In genomic region chr17:29093110-29093952, GRCm38 (mm10) we compare ENCODE assay signal across 8 mouse cellular contexts. TPM values are rescaled to one million over a fixed set of nuclear protein-coding genes. Genes with fewer than 3 reads are reported as not detected.
DNase-seq lines count a peak whose midpoint lies in the region; ATAC-seq and TF ChIP-seq lines count a peak whose summit lies in the region.

No protein-coding gene starts in this region.

- peaks cover 0 to 6% of the 10 kb centered on the region in 2 experiments; a peak in 3 of 4 replicates for H3K4me1 ChIP-seq in MEL (ENCODE audit: control insufficient read depth in 1 of 2, insufficient read depth in 2 of 2, low read length in 2 of 2)
- peaks cover 25% of the 10 kb centered on the region for H3K4me1 ChIP-seq in forebrain, embryonic 15.5 days
- H3K4me1 ChIP-seq in lung, embryonic 14.5 days (ENCODE audit: insufficient read depth): peaks cover 15% of the 10 kb centered on the region
- H3K4me1 ChIP-seq in olfactory bulb, adult 2 months (ENCODE audit: control insufficient read depth, insufficient read depth, low read length): peaks cover 14% of the 10 kb centered on the region; the same call in 1 of the 2 replicates
- peaks cover 22% of the 10 kb centered on the region for H3K4me1 ChIP-seq in thymus, adult 2 months (replicated peaks; ENCODE audit: control insufficient read depth, insufficient read depth, low read length)

- H3K27ac ChIP-seq in MEL (ENCODE audit: control insufficient read depth, low read depth, low read length): no peak overlapping the region
- no peak overlapping the region for H3K27ac ChIP-seq in forebrain, embryonic 15.5 days (replicated peaks)
- H3K27ac ChIP-seq in layer of hippocampus, adult 2 months: peak overlapping the region; percentile 77; the same call in 1 of the 2 replicates
- no peak overlapping the region for H3K27ac ChIP-seq in lung, embryonic 14.5 days (ENCODE audit: low read depth)
- H3K27ac ChIP-seq in olfactory bulb, adult 2 months (ENCODE audit: insufficient read depth, low read depth, low read length): peak overlapping the region; percentile 68
- H3K27ac ChIP-seq in thymus, adult 2 months (ENCODE audit: control insufficient read depth, insufficient read depth, low read length): no peak overlapping the region

- peak; percentile 86 for ATAC-seq in forebrain, embryonic 15.5 days (replicated peaks)
- ATAC-seq in lung, embryonic 14.5 days (ENCODE audit: insufficient read depth): peak; percentile 86

- H3K27me3 ChIP-seq in MEL (ENCODE audit: control insufficient read depth in 1 of 2, insufficient read depth in 2 of 2, low read length in 2 of 2): no peaks in the 10 kb centered on the region
- H3K27me3 ChIP-seq in forebrain, embryonic 15.5 days: peaks cover 17% of the 10 kb centered on the region; the same call in 1 of the 2 replicates
- peaks cover 12% of the 10 kb centered on the region for H3K27me3 ChIP-seq in lung, embryonic 14.5 days (ENCODE audit: insufficient read depth, low read length)
- peaks cover 10% of the 10 kb centered on the region; the same call in 1 of the 2 replicates for H3K27me3 ChIP-seq in thymus, adult 2 months (ENCODE audit: control insufficient read depth, insufficient read depth, low read length)

- H3K4me3 ChIP-seq in MEL (ENCODE audit: control insufficient read depth in 1 of 2, insufficient read depth in 1 of 2, low read depth in 2 of 2, low read length in 2 of 2): peak overlapping the region; percentile 61 to 76
- peak overlapping the region; percentile 55 for H3K4me3 ChIP-seq in forebrain, embryonic 15.5 days
- H3K4me3 ChIP-seq in layer of hippocampus, adult 2 months: peak overlapping the region; percentile 60
- H3K4me3 ChIP-seq in lung, embryonic 14.5 days (ENCODE audit: low read depth, low read length): peak overlapping the region; percentile 51
- H3K4me3 ChIP-seq in olfactory bulb, adult 2 months (ENCODE audit: insufficient read depth, low read depth, low read length): peak overlapping the region; percentile 55
- peak overlapping the region; percentile 69 for H3K4me3 ChIP-seq in thymus, adult 2 months (ENCODE audit: control insufficient read depth, insufficient read depth, low read length)

- peak overlapping the region; percentile 81 for H3K4me2 ChIP-seq in forebrain, embryonic 15.5 days (replicated peaks)
- peak overlapping the region; percentile 79 for H3K4me2 ChIP-seq in lung, embryonic 14.5 days

- intact Hi-C loops in heart, postnatal 25 days (cut with DNase I): no loop called here

- no peak for TF ChIP-seq CTCF in MEL (IDR thresholded peaks at IDR 0.05 in 2 of 3, conservative IDR thresholded peaks at IDR 0.05 in 1 of 3; ENCODE audit: control insufficient read depth in 1 of 3, insufficient read depth in 1 of 3, low read depth in 2 of 3, low read length in 3 of 3, poor library complexity in 1 of 3, severe bottlenecking in 1 of 3)
- TF ChIP-seq CTCF in layer of hippocampus, adult 2 months (conservative IDR thresholded peaks at IDR 0.05): no peak
- TF ChIP-seq CTCF in lung, embryonic 14.5 days (IDR thresholded peaks at IDR 0.05; ENCODE audit: low read depth): no peak
- TF ChIP-seq CTCF in olfactory bulb, adult 2 months (IDR thresholded peaks at IDR 0.05; ENCODE audit: insufficient read depth, low read depth, low read length): no peak
- no peak for TF ChIP-seq CTCF in thymus, adult 2 months (IDR thresholded peaks at IDR 0.05; ENCODE audit: borderline replicate concordance, control insufficient read depth, extremely low read depth, insufficient read depth, low read length, poor library complexity)

- TF ChIP-seq RAD21 in MEL (IDR thresholded peaks at IDR 0.05; ENCODE audit: low read depth, low read length): no peak

- H3K9ac ChIP-seq in MEL (ENCODE audit: control insufficient read depth, low read depth, low read length, poor library complexity, severe bottlenecking): peak overlapping the region; percentile 79
- peak overlapping the region; percentile 54 for H3K9ac ChIP-seq in forebrain, embryonic 15.5 days (replicated peaks)
- peak overlapping the region; percentile 58; the same call in 1 of the 2 replicates for H3K9ac ChIP-seq in lung, embryonic 14.5 days

- H3K9me3 ChIP-seq in MEL (replicated peaks; ENCODE audit: insufficient read depth, low read length): no peaks in the 10 kb centered on the region
- H3K9me3 ChIP-seq in forebrain, embryonic 15.5 days: no peaks in the 10 kb centered on the region
- no peaks in the 10 kb centered on the region for H3K9me3 ChIP-seq in lung, embryonic 14.5 days (ENCODE audit: low read depth, low read length)

- 8% methylated on average over 36 of the region's 36 CpGs for WGBS in forebrain, embryonic 15.5 days
- 6% methylated on average over 36 of the region's 36 CpGs for WGBS in lung, embryonic 14.5 days
- WGBS in olfactory bulb, adult 2 months: 13% methylated on average over 36 of the region's 36 CpGs
- WGBS in thymus, adult 2 months: 17% methylated on average over 36 of the region's 36 CpGs

- TF ChIP-seq POLR2A in MEL (IDR thresholded peaks at IDR 0.05; ENCODE audit: control insufficient read depth in 1 of 2, insufficient read depth in 1 of 2, low read depth in 1 of 2, low read length in 2 of 2, poor library complexity in 1 of 2): peak; percentile 96 to 99
- TF ChIP-seq POLR2A in olfactory bulb, adult 2 months (IDR thresholded peaks at IDR 0.05; ENCODE audit: insufficient read depth, low read depth, low read length): peak; percentile 98
- TF ChIP-seq POLR2A in thymus, adult 2 months (IDR thresholded peaks at IDR 0.05; ENCODE audit: control insufficient read depth, extremely low read depth, insufficient read depth, low read length, poor library complexity): peak; percentile 34; the same call in 1 of the 2 replicates

- no peak; a peak in 2 of 4 replicates for TF ChIP-seq EP300 in MEL (IDR thresholded peaks at IDR 0.05; ENCODE audit: low read depth in 1 of 2, low read length in 2 of 2)

- peaks cover 11% of the 10 kb centered on the region for H3K79me2 ChIP-seq in MEL (ENCODE audit: control insufficient read depth, insufficient read depth, low read length, poor library complexity)

- peaks cover 0 to 6% of the 10 kb centered on the region in 2 experiments; a peak in 2 of 4 replicates for H3K36me3 ChIP-seq in MEL (ENCODE audit: control insufficient read depth in 1 of 2, insufficient read depth in 2 of 2, low read length in 2 of 2)
- no peaks in the 10 kb centered on the region for H3K36me3 ChIP-seq in forebrain, embryonic 15.5 days
- H3K36me3 ChIP-seq in lung, embryonic 14.5 days (ENCODE audit: insufficient read depth): no peaks in the 10 kb centered on the region
- no peaks in the 10 kb centered on the region for H3K36me3 ChIP-seq in thymus, adult 2 months (ENCODE audit: control insufficient read depth, insufficient read depth, low read length)

- peak; percentile 94 for DNase-seq in MEL (ENCODE audit: low read depth, low spot score)
- DNase-seq in cerebellum, adult 11-12 months: peak; percentile 76
- peak; percentile 85 for DNase-seq in heart, postnatal 25 days (ENCODE audit: low spot score)
- peak; percentile 55 to 57 for DNase-seq in layer of hippocampus, adult 2 months (ENCODE audit: low spot score in 2 of 2)
- DNase-seq in lung, embryonic 14.5 days: peak; percentile 91
- DNase-seq in thymus, adult 2 months: peak; percentile 64

TF ChIP-seq in MEL, 35 proteins besides CTCF, POLR2A, EP300 and RAD21 (continues in another document):
- TF ChIP-seq UBTF (IDR thresholded peaks at IDR 0.05; ENCODE audit: borderline replicate concordance, insufficient read depth, low read depth, low read length) (no peak), ETS1 (IDR thresholded peaks at IDR 0.05; ENCODE audit: low read depth, low read length) (peak; percentile 36; the same call in 1 of the 2 replicates), USF2 (IDR thresholded peaks at IDR 0.05; ENCODE audit: borderline replicate concordance in 1 of 2, insufficient read depth in 1 of 2, low read depth in 1 of 2, low read length in 2 of 2) (no peak), GABPA (IDR thresholded peaks at IDR 0.05; ENCODE audit: low read depth, low read length) (no peak), JUND (IDR thresholded peaks at IDR 0.05; ENCODE audit: low read depth, low read length) (no peak), TCF12 (IDR thresholded peaks at IDR 0.05; ENCODE audit: low read depth, low read length) (no peak), POLR2AphosphoS5 (IDR thresholded peaks at IDR 0.05; ENCODE audit: borderline replicate concordance, low read depth, low read length) (peak; percentile 93; the same call in 1 of the 2 replicates), TBP (IDR thresholded peaks at IDR 0.05; ENCODE audit: low read depth, low read length) (peak; percentile 96), ZNF384 (IDR thresholded peaks at IDR 0.05; ENCODE audit: low read depth, low read length) (no peak), MYC (IDR thresholded peaks at IDR 0.05; ENCODE audit: low read depth, low read length) (no peak), RCOR1 (IDR thresholded peaks at IDR 0.05; ENCODE audit: low read depth, low read length) (0 out of 2 replicates have a peak, but pooled peaks have one; percentile 30), ZC3H11A (IDR thresholded peaks at IDR 0.05; ENCODE audit: low read depth, low read length) (no peak)

RNA-seq across cellular contexts. Expression of gene Cdkn1a, which starts 2.6 kb away (rescaled TPM):
- total RNA-seq in MEL (2012; rRNA removed): 2.0 and 2.3 TPM in 2 replicates
- polyA plus RNA-seq in MEL (2012; ENCODE audit: insufficient read depth in 1 of 2, insufficient read length in 2 of 2, low read depth in 1 of 2, low replicate concordance in 2 of 2, missing spikeins in 1 of 2): 10 to 100 TPM in 1 of 2 experiments, not detected in 1; 21.0 TPM
- polyA plus RNA-seq in forebrain, embryonic 15.5 days (2015; fragmentation: Nextera tagmentation; extraction: Ambion mirVana): 39.2 and 39.4 TPM in 2 replicates
- 100 to 1,000 TPM in 1 of 2 experiments, 10 to 100 TPM in 1; 30.1 to 102 TPM for total RNA-seq in heart, postnatal 25 days (2021)
- total RNA-seq in layer of hippocampus, adult 2 months (2021): 10 to 100 TPM in 1 of 2 experiments, 1 to 10 TPM in 1; 8.2 to 14.5 TPM
- 12.4 and 13.6 TPM in 2 replicates for polyA plus RNA-seq in lung, embryonic 14.5 days (2014; fragmentation: Nextera tagmentation; extraction: Ambion mirVana)
- not detected in 2 replicates for polyA plus RNA-seq in olfactory bulb, adult 2 months (2012; ENCODE audit: insufficient read depth, insufficient read length, low replicate concordance, missing spikeins)
- 28.4 and 31.1 TPM in 2 replicates for polyA plus RNA-seq in thymus, adult 2 months (2012; rRNA removed)

RNA-seq across cellular contexts. Expression of gene Rab44, which starts 20.6 kb away (rescaled TPM):
- total RNA-seq in MEL (2012; rRNA removed): 5.4 and 9.5 TPM in 2 replicates
- 1 to 10 TPM in 1 of 2 experiments, not detected in 1; 7.0 TPM for polyA plus RNA-seq in MEL (2012; ENCODE audit: insufficient read depth in 1 of 2, insufficient read length in 2 of 2, low read depth in 1 of 2, low replicate concordance in 2 of 2, missing spikeins in 1 of 2)
- polyA plus RNA-seq in forebrain, embryonic 15.5 days (2015; fragmentation: Nextera tagmentation; extraction: Ambion mirVana): 0.05 TPM in 1 of 2 replicates, not detected in the other
- under 1 TPM; 0.13 to 0.39 TPM for total RNA-seq in heart, postnatal 25 days (2021)
- total RNA-seq in layer of hippocampus, adult 2 months (2021): under 1 TPM in 1 of 2 experiments, not detected in 1; 0.17 TPM
- 0.46 and 1.1 TPM in 2 replicates for polyA plus RNA-seq in lung, embryonic 14.5 days (2014; fragmentation: Nextera tagmentation; extraction: Ambion mirVana)
- polyA plus RNA-seq in olfactory bulb, adult 2 months (2012; ENCODE audit: insufficient read depth, insufficient read length, low replicate concordance, missing spikeins): not detected in 2 replicates
- polyA plus RNA-seq in thymus, adult 2 months (2012; rRNA removed): 8.3 and 8.9 TPM in 2 replicates

Comparison
In these comparisons a context has a peak if more than half of its experiments do, and no peak if none do; other contexts are left out.
1. H3K27ac ChIP-seq: peak in layer of hippocampus, adult 2 months (single experiment) and olfactory bulb, adult 2 months (single experiment); none in MEL (single experiment), forebrain, embryonic 15.5 days (single experiment), lung, embryonic 14.5 days (single experiment) and thymus, adult 2 months (single experiment).
2. POLR2A ChIP-seq: peak in every context shown above with its lines; median percentile 98 in olfactory bulb, adult 2 months; 98 in MEL; 34 in thymus, adult 2 months.
3. Peak in every context shown above with its lines, with median percentiles within 50 percentile points of each other: DNase-seq, H3K4me3 ChIP-seq and H3K9ac ChIP-seq.